Mouse (Mus musculus) megakaryocyte progenitor cell, adult 5-6 weeks (primary cell): Measurements from ENCODE around the gene Dbh. TPM values are rescaled to one million over a fixed set of nuclear protein-coding genes. Genes with fewer than 3 reads are reported as not detected.

Experiments used
- ATAC-seq: replicated peaks from 2 replicates; pipeline ENCODE4 v1.8.0; 2016; ENCODE audit warnings: mild to moderate bottlenecking, moderate TSS enrichment, inconsistent platforms; ENCODE audit not compliant: poor library complexity
- total RNA-seq, 2 experiments: library from RNA; stranded (forward) in 1 of 2; stranded (reverse) in 1 of 2; fragments of 157-497, 149-512 nt in 1 of 2; fragments of 200-1000 nt in 1 of 2; gene quantifications; 2 replicates each; pipeline versions ENCODE4 v1.2.3 to v1.2.4; 2015 to 2017

Dbh gene
- total RNA-seq, 2 experiments from 2014 or later, result not detected

DNA sequence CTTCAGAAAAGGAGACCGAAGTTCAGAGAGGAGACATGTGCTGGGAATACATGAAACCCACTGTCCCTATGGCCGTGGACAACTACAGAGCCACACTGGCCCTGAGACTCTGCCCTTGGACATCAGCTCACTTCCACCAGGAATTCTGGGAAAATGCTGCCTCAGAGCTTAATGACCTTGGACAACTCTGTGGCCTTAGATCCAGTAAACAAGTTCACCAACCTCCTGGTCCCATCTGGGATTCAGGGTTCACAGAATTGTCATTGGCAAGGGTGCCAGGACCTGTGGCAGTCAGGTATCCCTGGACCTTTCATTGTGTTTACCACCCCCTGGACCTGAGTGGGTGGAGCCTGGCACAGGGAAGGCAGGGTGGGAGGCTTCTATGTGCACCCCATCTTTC lies 50.5 kb downstream of the Dbh start:
- ATAC-seq, result no peak

DNA sequence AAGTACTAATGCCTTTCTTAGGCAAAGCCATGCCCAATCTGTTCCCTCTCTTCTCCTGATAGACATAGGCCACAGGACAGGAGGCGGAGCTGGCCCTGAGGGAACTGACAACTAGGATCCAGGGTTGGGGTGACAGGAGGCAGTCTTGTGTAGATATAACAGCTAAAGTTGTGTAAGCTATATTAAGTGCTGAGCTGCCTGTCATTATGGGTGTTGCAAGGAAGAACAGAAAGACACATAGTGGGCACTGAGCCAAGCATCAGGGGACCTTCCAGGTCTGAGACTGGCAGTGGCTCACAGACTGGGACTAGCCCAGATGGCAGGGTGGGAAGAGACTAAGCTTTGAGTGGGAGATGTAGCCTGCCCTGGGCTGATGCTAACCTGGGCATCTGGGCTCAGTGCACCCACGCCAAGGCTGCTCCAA lies 53.1 kb downstream of the Dbh start:
- ATAC-seq, result no peak

DNA sequence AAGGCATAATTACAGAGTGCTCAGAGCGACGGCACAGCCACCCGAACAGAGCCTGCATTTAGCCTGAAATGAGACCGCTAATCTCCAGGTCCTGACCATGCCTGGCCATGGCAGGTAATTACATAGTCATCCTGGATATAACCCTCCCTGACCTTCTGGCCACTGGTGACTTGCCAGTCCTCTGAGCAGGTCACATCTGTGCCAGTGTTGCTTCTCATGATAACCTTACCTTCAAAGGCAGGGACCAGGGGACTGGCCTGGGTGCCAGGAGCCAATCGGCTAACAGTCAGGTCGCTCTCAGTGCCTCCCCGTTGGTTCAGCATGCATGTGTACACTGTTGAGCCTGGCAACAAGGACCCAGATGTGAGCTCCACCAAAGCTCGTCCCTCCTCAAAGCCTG lies 53.5 kb downstream of the Dbh start:
- ATAC-seq, result no peak

DNA sequence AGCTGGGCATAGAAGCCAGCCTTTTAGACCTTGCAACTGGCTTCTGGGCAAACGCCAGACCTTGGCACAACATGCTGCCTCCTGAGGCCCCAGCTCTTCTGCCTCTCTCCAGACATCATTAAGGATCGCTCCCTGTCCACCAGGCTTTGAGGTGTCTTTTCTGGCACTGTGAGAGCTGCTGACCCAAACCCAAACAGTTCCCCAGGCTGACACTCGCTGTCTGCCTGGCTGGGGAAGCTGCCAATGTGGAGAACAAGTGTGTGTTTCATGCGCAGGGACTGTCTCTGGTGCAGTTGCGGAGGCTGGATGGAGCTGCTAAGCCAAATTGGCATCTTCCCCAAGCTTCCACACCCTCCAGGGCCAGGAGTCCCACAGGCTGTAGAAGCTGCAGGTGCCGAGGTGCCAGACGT lies 58.0 kb downstream of the Dbh start:
- ATAC-seq, result no peak

DNA sequence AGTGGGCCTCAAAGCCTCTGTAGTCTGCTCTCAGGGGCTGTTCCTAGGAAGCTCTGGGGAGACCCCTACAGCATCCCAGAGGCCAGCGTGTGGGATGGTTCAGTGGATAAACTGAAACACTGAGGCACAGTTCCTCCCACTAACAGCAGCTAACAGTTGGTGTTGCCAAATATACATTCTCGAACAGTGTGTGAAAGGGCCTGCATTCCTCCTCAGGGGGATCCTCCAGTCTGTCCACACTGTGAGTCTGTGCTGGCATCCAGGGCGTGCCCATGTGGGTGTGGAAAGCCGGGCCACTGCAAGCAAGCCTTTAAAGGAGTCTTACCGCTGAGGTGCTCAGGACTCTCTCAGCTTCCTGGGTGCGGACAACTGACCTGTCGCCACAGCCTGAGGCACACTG lies 61.5 kb downstream of the Dbh start:
- no peak for ATAC-seq

DNA sequence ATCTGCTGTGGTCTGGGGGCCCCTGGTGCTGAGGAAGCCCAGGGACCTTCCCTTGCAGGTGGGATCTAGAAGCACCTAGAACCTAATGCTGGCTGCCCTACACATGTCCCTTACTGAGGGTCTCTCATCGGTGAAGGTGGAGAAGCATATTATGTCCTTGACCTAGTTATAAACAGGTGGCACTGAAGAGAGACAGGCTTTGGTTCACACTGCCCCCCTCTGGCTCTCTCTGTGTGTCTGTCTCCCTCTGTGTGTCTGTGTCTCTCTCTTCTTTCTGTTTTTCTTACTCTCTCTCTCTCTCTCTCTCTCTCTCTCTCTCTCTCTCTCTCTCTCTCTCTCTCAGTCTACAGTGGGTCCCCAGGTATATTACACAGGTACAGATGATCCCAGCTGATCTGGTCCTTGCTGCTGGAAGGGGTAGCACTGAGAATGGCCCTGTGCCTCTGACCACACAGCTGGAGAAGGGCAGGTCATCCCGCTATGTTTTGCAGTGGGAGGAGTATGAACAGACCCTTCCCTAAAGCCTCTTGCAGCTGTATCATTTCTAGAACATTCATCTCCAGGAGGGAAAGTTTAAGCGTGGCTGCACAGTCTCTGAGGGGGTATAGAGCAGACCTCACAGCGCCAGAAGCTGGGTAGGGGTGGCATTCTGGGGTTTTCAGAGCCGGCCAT lies 63.9 kb downstream of the Dbh start:
- ATAC-seq, result no peak

DNA sequence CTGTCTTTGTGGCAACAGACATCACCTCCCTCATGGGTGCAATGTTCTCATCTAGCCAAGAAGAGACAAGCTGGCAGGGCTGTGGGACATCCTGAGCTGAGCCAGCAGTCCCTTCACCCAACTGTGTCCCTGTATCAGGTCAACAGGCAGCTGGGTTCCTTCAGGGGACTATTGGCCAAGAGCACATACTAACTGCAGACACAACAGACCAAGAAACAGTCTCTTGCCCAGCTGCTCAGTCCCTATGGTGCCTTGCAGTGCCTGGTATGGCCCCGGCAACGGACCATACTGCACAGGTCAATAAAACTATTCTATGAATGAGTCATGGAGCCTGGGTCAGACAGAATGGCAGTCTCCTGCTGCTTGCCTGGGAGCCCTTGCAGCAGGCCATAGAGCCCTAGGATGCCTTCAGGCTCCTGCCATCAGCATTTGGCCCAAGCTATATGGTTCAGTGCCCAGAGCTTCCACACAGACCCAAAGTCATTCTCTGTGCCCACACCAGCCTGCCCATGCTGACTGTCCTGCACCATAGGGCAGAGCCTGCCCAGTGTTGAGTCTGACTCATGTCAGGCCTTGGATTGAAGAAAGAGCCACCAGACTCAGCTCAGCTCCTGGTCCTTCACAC lies 64.6 kb downstream of the Dbh start:
- no peak for ATAC-seq

DNA sequence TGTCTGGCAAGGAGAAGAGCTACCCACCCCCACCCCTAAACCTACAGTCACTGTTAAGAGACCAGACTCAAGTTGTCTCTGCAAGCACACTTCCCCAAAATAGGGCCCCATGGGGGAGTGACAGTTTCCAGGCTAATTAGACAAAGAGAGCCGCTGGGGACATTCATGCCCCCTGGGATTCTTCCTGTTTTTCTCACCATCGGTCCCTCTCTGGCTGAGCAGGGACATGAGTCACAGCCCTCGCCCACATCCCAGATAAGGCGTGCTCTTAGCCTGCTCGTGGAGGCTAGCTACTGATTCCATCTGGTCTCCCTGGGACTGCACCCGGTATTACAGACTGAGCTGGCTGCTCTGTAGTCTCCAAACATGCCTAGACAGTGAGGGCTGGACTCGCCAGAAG lies 67.3 kb downstream of the Dbh start:
- peak; percentile 76 for ATAC-seq

Other genes with a start within 250 kb of the Dbh start
- gene Surf2, start 248.9 kb upstream of the Dbh start, total RNA-seq (2015), result 55.3 and 55.8 TPM in 2 replicates
- 62.8 and 86.7 TPM in 2 replicates for gene Surf2, start 248.9 kb upstream of the Dbh start, total RNA-seq (2017)
- gene Surf1, start 248.7 kb upstream of the Dbh start, total RNA-seq (2015), result 72.3 and 90.4 TPM in 2 replicates
- 51.3 and 73.5 TPM in 2 replicates for gene Surf1, start 248.7 kb upstream of the Dbh start, total RNA-seq (2017)
- 121 and 123 TPM in 2 replicates for gene Surf4, start 231.3 kb upstream of the Dbh start, total RNA-seq (2015)
- gene Surf4, start 231.3 kb upstream of the Dbh start, total RNA-seq (2017), result 107 and 114 TPM in 2 replicates
- 0.05 and 0.15 TPM in 2 replicates for gene Stkld1, start 231.2 kb upstream of the Dbh start, total RNA-seq (2015)
- gene Stkld1, start 231.2 kb upstream of the Dbh start, total RNA-seq (2017), result 0.14 TPM in 1 of 2 replicates, not detected in the other
- gene Rexo4, start 200.8 kb upstream of the Dbh start, total RNA-seq (2015), result 24.9 and 25.2 TPM in 2 replicates
- 88.4 and 127 TPM in 2 replicates for gene Rexo4, start 200.8 kb upstream of the Dbh start, total RNA-seq (2017)
- gene Adamts13, start 191.8 kb upstream of the Dbh start, total RNA-seq (2015), result 0.15 and 1.3 TPM in 2 replicates
- gene Adamts13, start 191.8 kb upstream of the Dbh start, total RNA-seq (2017), result not detected in 2 replicates
- 15.9 and 18.2 TPM in 2 replicates for gene Cacfd1, start 155.3 kb upstream of the Dbh start, total RNA-seq (2015)
- gene Cacfd1, start 155.3 kb upstream of the Dbh start, total RNA-seq (2017), result 5.1 and 11.5 TPM in 2 replicates
- gene Slc2a6, start 137.2 kb upstream of the Dbh start, total RNA-seq (2015), result 2.7 and 2.9 TPM in 2 replicates
- gene Slc2a6, start 137.2 kb upstream of the Dbh start, total RNA-seq (2017), result 4.6 and 6.7 TPM in 2 replicates
- gene Mymk, start 93.1 kb upstream of the Dbh start, total RNA-seq (2015), result not detected in 2 replicates
- not detected in 2 replicates for gene Mymk, start 93.1 kb upstream of the Dbh start, total RNA-seq (2017)
- gene Adamtsl2, start 85.9 kb upstream of the Dbh start, total RNA-seq (2015), result not detected in 2 replicates
- not detected in 2 replicates for gene Adamtsl2, start 85.9 kb upstream of the Dbh start, total RNA-seq (2017)
- gene Fam163b, start 22.7 kb upstream of the Dbh start, total RNA-seq (2015), result not detected in 2 replicates
- gene Fam163b, start 22.7 kb upstream of the Dbh start, total RNA-seq (2017), result not detected in 2 replicates
- gene Sardh, start 83.1 kb downstream of the Dbh start, total RNA-seq (2015), result not detected in 2 replicates
- not detected in 2 replicates for gene Sardh, start 83.1 kb downstream of the Dbh start, total RNA-seq (2017)